Mouse (Mus musculus): Measurements from ENCODE around the gene App.

App gene

GRCm38 (mm10) chr16:85151681-85152080 lies 21.9 kb downstream of the App start:
- DNase-seq (ENCODE audit: low spot score in 2 of 2): no peak

- no peak for DNase-seq (ENCODE audit: low spot score in 2 of 2)
Measured at GRCm38 (mm10) chr16:85150902-85151301, 22.7 kb downstream of the App start.

GRCm38 (mm10) chr16:85149509-85149871 lies 24.1 kb downstream of the App start:
- DNase-seq (ENCODE audit: low spot score in 2 of 2): no peak

- DNase-seq (ENCODE audit: low spot score in 2 of 2): peak in 1 of 2 experiments; percentile 14
Measured at GRCm38 (mm10) chr16:85148615-85149508, 24.7 kb downstream of the App start.

GRCm38 (mm10) chr16:85147440-85147839 lies 26.1 kb downstream of the App start:
- DNase-seq (ENCODE audit: low spot score in 2 of 2): no peak

- DNase-seq (ENCODE audit: low spot score in 2 of 2): no peak
Measured at GRCm38 (mm10) chr16:85145771-85146178, 27.8 kb downstream of the App start.

- no peak for DNase-seq (ENCODE audit: low spot score in 2 of 2)
Measured at GRCm38 (mm10) chr16:85145369-85145768, 28.2 kb downstream of the App start.

GRCm38 (mm10) chr16:85144401-85144800 lies 29.2 kb downstream of the App start:
- DNase-seq (ENCODE audit: low spot score in 2 of 2): no peak

GRCm38 (mm10) chr16:85143863-85144262 lies 29.7 kb downstream of the App start:
- DNase-seq (ENCODE audit: low spot score in 2 of 2): no peak

- no peak for DNase-seq (ENCODE audit: low spot score in 2 of 2)
Measured at GRCm38 (mm10) chr16:85143188-85143587, 30.4 kb downstream of the App start.

GRCm38 (mm10) chr16:85141404-85141803 lies 32.2 kb downstream of the App start:
- no peak for DNase-seq (ENCODE audit: low spot score in 2 of 2)

GRCm38 (mm10) chr16:85139178-85139604 lies 34.4 kb downstream of the App start:
- no peak for DNase-seq (ENCODE audit: low spot score in 2 of 2)

- no peak for DNase-seq (ENCODE audit: low spot score in 2 of 2)
Measured at GRCm38 (mm10) chr16:85137348-85137747, 36.2 kb downstream of the App start.

GRCm38 (mm10) chr16:85136046-85136445 lies 37.5 kb downstream of the App start:
- DNase-seq (ENCODE audit: low spot score in 2 of 2): no peak

GRCm38 (mm10) chr16:85133468-85133881 lies 40.1 kb downstream of the App start:
- DNase-seq (ENCODE audit: low spot score in 2 of 2): no peak

GRCm38 (mm10) chr16:85133057-85133456 lies 40.5 kb downstream of the App start:
- no peak for DNase-seq (ENCODE audit: low spot score in 2 of 2)

- no peak for DNase-seq (ENCODE audit: low spot score in 2 of 2)
Measured at GRCm38 (mm10) chr16:85132182-85132581, 41.4 kb downstream of the App start.

GRCm38 (mm10) chr16:85130861-85131556 lies 42.6 kb downstream of the App start:
- no peak for DNase-seq (ENCODE audit: low spot score in 2 of 2)

GRCm38 (mm10) chr16:85128693-85129657 lies 44.6 kb downstream of the App start:
- DNase-seq (ENCODE audit: low spot score in 2 of 2): no peak

GRCm38 (mm10) chr16:85128347-85128664 lies 45.3 kb downstream of the App start:
- no peak for DNase-seq (ENCODE audit: low spot score in 2 of 2)

GRCm38 (mm10) chr16:85127661-85128346 lies 45.8 kb downstream of the App start:
- DNase-seq (ENCODE audit: low spot score in 2 of 2): no peak
